Mouse (Mus musculus): Measurements from ENCODE around the gene Gm49369. TPM values are rescaled to one million over a fixed set of nuclear protein-coding genes. Genes with fewer than 3 reads are reported as not detected.

The Gm49369 gene
- total and polyA plus RNA-seq, 3 experiments = 5.2 to 8.4 TPM; not detected in 1

DNA sequence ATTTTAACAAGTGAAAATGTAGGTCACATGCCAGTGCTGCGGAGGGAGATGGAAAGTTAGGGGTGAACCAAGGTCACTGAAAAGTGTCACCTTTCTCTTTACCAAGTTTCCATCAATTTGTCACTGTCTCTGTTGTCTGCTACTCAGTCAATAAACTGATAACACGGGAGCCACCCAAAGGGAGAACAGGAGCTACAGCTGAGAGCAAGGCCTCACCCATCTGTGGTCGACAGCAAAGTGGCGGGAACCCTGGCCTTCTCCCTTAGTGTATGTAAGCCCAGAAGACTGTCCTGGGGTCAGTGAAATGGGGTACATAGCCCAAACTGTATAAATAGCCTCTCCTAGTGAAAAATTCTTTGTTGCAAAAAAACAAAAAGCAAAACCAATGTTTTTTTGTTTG lies 34.9 kb downstream of the Gm49369 start:
- peaks cover 16 to 47% of the 10 kb centered on the region in 2 experiments for H3K4me1 ChIP-seq (ENCODE audit: control insufficient read depth in 1 of 2, insufficient read depth in 2 of 2)
- no peaks in the 10 kb centered on the region for H3K9me3 ChIP-seq (replicated peaks; ENCODE audit: low read length)
- H3K4me2 ChIP-seq (ENCODE audit: insufficient read depth, low read depth, poor library complexity, severe bottlenecking) = no peak overlapping the region
- no peak overlapping the region for H3K9ac ChIP-seq (ENCODE audit: insufficient read depth, low read depth)
- H3K79me2 ChIP-seq (replicated peaks; ENCODE audit: control insufficient read depth, extremely low read depth, insufficient read depth, poor library complexity, severe bottlenecking) = no peaks in the 10 kb centered on the region
- no peak overlapping the region for H3K4me3 ChIP-seq (replicated peaks in 1 of 3; ENCODE audit: low read depth in 2 of 3, low read length in 2 of 3, poor library complexity in 1 of 3)
- dilution Hi-C loops (cut with MboI; ENCODE audit: extremely low pct_ligation_motif_present, extremely low pct_unique_long_range_greater_than_20kb, low sequenced_read_pairs) (no loop called here), in situ Hi-C loops (cut with MboI; ENCODE audit: low pct_ligation_motif_present, low pct_unique_long_range_greater_than_20kb, low sequenced_read_pairs) (no loop called here)
- H3K27ac ChIP-seq (ENCODE audit: insufficient read depth, low read depth) = no peak overlapping the region
- no peak for DNase-seq (ENCODE audit: extremely low read depth)
- H3K36me3 ChIP-seq (replicated peaks in 1 of 2; ENCODE audit: control insufficient read depth in 1 of 2, insufficient read depth in 1 of 2, low read length in 1 of 2) = no peaks in the 10 kb centered on the region
- H3K27me3 ChIP-seq (replicated peaks) = no peaks in the 10 kb centered on the region
- TF ChIP-seq RCOR1 (conservative IDR thresholded peaks at IDR 0.05; ENCODE audit: low read depth, low read length) = no peak
- TF ChIP-seq BHLHE40 (IDR thresholded peaks at IDR 0.05; ENCODE audit: low read depth, low read length) = no peak
- TF ChIP-seq JUN (IDR thresholded peaks at IDR 0.05; ENCODE audit: insufficient read depth, low read depth, low read length) = no peak
- TF ChIP-seq ETS1 (conservative IDR thresholded peaks at IDR 0.05; ENCODE audit: low read depth, low read length) = no peak
- no peak for TF ChIP-seq MAX (IDR thresholded peaks at IDR 0.05; ENCODE audit: low read length)
- TF ChIP-seq ZKSCAN1 (IDR thresholded peaks at IDR 0.05; ENCODE audit: borderline replicate concordance, low read depth, low read length) = no peak
- TF ChIP-seq MYC (IDR thresholded peaks at IDR 0.05; ENCODE audit: low read depth, low read length) = no peak
- TF ChIP-seq IRF4 (IDR thresholded peaks at IDR 0.05; ENCODE audit: low read depth, low read length) = no peak
- TF ChIP-seq POLR2A (IDR thresholded peaks at IDR 0.05; ENCODE audit: low read depth, low read length) = no peak
- TF ChIP-seq USF2 (conservative IDR thresholded peaks at IDR 0.05; ENCODE audit: low read depth, low read length) = no peak
- TF ChIP-seq CHD1 (IDR thresholded peaks at IDR 0.05; ENCODE audit: low read depth, low read length) = no peak
- no peak for TF ChIP-seq MXI1 (IDR thresholded peaks at IDR 0.05; ENCODE audit: low read depth, low read length)
- no peak for TF ChIP-seq JUND (conservative IDR thresholded peaks at IDR 0.05; ENCODE audit: low read depth, low read length)
- TF ChIP-seq NELFE (IDR thresholded peaks at IDR 0.05; ENCODE audit: low read depth, low read length) = no peak
- TF ChIP-seq UBTF (IDR thresholded peaks at IDR 0.05; ENCODE audit: low read depth, low read length) = no peak
- TF ChIP-seq HCFC1 (IDR thresholded peaks at IDR 0.05; ENCODE audit: low read depth, low read length) = no peak

DNA sequence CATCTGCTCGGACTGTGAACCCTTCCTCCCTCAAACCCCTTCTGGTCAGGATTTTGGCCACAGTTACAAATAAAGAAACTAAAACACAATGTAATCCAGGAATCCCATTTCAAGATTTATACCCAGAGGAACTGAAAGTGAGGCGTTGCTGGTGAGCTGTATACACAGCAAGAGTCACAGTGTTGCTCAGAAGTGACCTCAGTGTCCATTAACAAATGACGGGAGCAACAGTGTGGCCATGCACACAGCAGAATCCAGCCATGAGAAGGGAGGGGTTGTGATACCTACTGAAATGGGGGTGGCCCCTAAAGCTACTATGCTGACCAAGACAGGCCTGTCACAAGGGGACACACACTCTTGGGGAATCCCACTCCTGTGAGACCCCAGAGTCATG lies 40.2 kb downstream of the Gm49369 start:
- Histone ChIP-seq H3K36me3 (replicated peaks in 1 of 2; ENCODE audit: control insufficient read depth in 1 of 2, insufficient read depth in 1 of 2, low read length in 1 of 2) (no peaks in the 10 kb centered on the region), H3K27ac (ENCODE audit: insufficient read depth, low read depth) (no peak overlapping the region), H3K4me3 (replicated peaks in 1 of 3; ENCODE audit: low read depth in 2 of 3, low read length in 2 of 3, poor library complexity in 1 of 3) (no peak overlapping the region), H3K4me2 (ENCODE audit: insufficient read depth, low read depth, poor library complexity, severe bottlenecking) (no peak overlapping the region), H3K4me1 (ENCODE audit: control insufficient read depth in 1 of 2, insufficient read depth in 2 of 2) (peaks cover 26 to 49% of the 10 kb centered on the region in 2 experiments), H3K9me3 (replicated peaks; ENCODE audit: low read length) (no peaks in the 10 kb centered on the region), H3K27me3 (replicated peaks) (no peaks in the 10 kb centered on the region), H3K79me2 (replicated peaks; ENCODE audit: control insufficient read depth, extremely low read depth, insufficient read depth, poor library complexity, severe bottlenecking) (no peaks in the 10 kb centered on the region), H3K9ac (ENCODE audit: insufficient read depth, low read depth) (no peak overlapping the region)
- in situ Hi-C loops (cut with MboI; ENCODE audit: low pct_ligation_motif_present, low pct_unique_long_range_greater_than_20kb, low sequenced_read_pairs) (no loop called here), dilution Hi-C loops (cut with MboI; ENCODE audit: extremely low pct_ligation_motif_present, extremely low pct_unique_long_range_greater_than_20kb, low sequenced_read_pairs) (no loop called here)
- no peak for DNase-seq (ENCODE audit: extremely low read depth)
- TF ChIP-seq UBTF (IDR thresholded peaks at IDR 0.05; ENCODE audit: low read depth, low read length) (no peak), USF2 (conservative IDR thresholded peaks at IDR 0.05; ENCODE audit: low read depth, low read length) (no peak), KAT2A (IDR thresholded peaks at IDR 0.05; ENCODE audit: insufficient replicate concordance, low read length) (no peak), RAD21 (IDR thresholded peaks at IDR 0.05; ENCODE audit: low read depth, low read length) (no peak)

Measured in CH12.LX (cell line).